Mouse (Mus musculus) lung, postnatal 0 days (tissue): Measurements from ENCODE around the gene Ftcd. TPM values are rescaled to one million over a fixed set of nuclear protein-coding genes. Genes with fewer than 3 reads are reported as not detected.

Experiments used
- ATAC-seq: fragments of 200-750 bp; cut with Nextera tagmentation; 2 replicates; pipeline ENCODE4 v1.8.0; 2017; ENCODE audit warnings: moderate library complexity
- DNase-seq: peaks from one replicate; pipeline ENCODE4 v3.0.0-alpha.2; 2016; ENCODE audit warnings: low spot score
- H3K27ac ChIP-seq: fragments of 300-500 bp; sonication (generic); 2 replicates; pipeline ENCODE4 v1.5.1; 2014; ENCODE audit warnings: antibody characterized with exemption, mild to moderate bottlenecking, low read length, mixed read lengths
- H3K27me3 ChIP-seq: fragments of 300-500 bp; sonication (generic); replicated peaks from 2 replicates; pipeline ENCODE4 v1.6.1; 2014; ENCODE audit warnings: low read length, mixed read lengths; ENCODE audit not compliant: insufficient read depth
- H3K36me3 ChIP-seq: fragments of 300-500 bp; sonication (generic); 2 replicates; pipeline ENCODE4 v1.6.1; 2014; ENCODE audit warnings: low read length, mixed read lengths; ENCODE audit not compliant: insufficient read depth
- H3K4me1 ChIP-seq: fragments of 300-500 bp; sonication (generic); 2 replicates; pipeline ENCODE4 v1.6.1; 2014; ENCODE audit warnings: antibody characterized with exemption, low read depth, low read length, mixed read lengths; ENCODE audit not compliant: insufficient read depth
- H3K4me2 ChIP-seq: fragments of 300-500 bp; sonication (generic); replicated peaks from 2 replicates; pipeline ENCODE4 v1.6.1; 2014; ENCODE audit warnings: low read depth, mild to moderate bottlenecking, low read length, moderate library complexity, mixed read lengths
- H3K4me3 ChIP-seq: fragments of 300-500 bp; sonication (generic); 2 replicates; pipeline ENCODE4 v1.5.1; 2014; ENCODE audit warnings: low read depth, low read length
- H3K9ac ChIP-seq: fragments of 300-500 bp; sonication (generic); replicated peaks from 2 replicates; pipeline ENCODE4 v1.6.1; 2014; ENCODE audit warnings: low read depth, mild to moderate bottlenecking
- H3K9me3 ChIP-seq: fragments of 300-500 bp; sonication (generic); 2 replicates; pipeline ENCODE4 v1.6.1; 2016; ENCODE audit warnings: low read length, mixed read lengths
- CTCF ChIP-seq: IDR thresholded peaks from 2 replicates; pipeline ENCODE4 v1.5.1; 2016; ENCODE audit warnings: antibody characterized with exemption, mild to moderate bottlenecking
- EP300 ChIP-seq: IDR thresholded peaks from 2 replicates; pipeline ENCODE4 v1.6.1; 2016; ENCODE audit warnings: antibody characterized with exemption, mild to moderate bottlenecking, control low read depth
- WGBS: fragments of 180-500 bp; shearing (Covaris S2); extraction: QIAGEN DNeasy Blood & Tissue Kit; methylation state at CpG from one replicate; pipeline ENCODE4 v1.1.7; 2014; 5-methylcytosine and 5-hydroxymethylcytosine counted together
- polyA plus RNA-seq: library from polyadenylated mRNA; unstranded; fragments of >200 nt; fragmentation: Nextera tagmentation; extraction: Ambion mirVana; gene quantifications from 2 replicates; pipeline ENCODE4 v1.2.1, GENCODE M21; 2015

Gene Ftcd
- 0.07 and 0.14 TPM in 2 replicates for polyA plus RNA-seq

DNA sequence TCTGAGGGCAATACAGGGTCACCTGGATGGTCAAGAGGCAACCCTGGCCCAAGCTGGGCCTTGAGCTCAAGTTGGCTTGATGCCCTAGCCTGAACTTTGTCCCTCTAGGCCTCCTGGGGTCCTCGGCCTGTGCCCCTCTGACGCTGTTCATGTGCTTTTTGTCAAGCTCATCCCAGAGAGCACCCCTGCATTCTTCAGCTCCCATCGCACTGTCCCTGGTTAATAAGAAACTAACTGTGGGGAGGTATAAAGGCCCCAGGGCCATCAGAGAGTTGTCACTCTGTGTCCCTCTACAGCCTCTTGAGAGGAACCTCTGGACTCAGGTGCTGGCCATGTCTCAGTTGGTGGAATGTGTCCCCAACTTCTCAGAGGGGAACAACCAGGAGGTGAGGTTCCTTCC is at the start of gene Ftcd:
TSS of gene Ftcd (plus strand) at position 275 of the 400 bp plus-strand sequence.
- H3K9ac ChIP-seq = no peak within 1 kb of the TSS
- whole genome bisulfite sequencing = 67% methylated on average over 3 of the region's 3 CpGs
- ATAC-seq = no peak

GRCm38 (mm10) chr10:76530922-76531321 is 44.5 kb upstream of the Ftcd start:
- Histone ChIP-seq H3K27ac (no peak overlapping the region), H3K27me3 (no peaks in the 10 kb centered on the region), H3K9me3 (no peaks in the 10 kb centered on the region), H3K4me1 (peaks cover 4% of the 10 kb centered on the region; the same call in 1 of the 2 replicates), H3K36me3 (no peaks in the 10 kb centered on the region), H3K4me2 (peak overlapping the region; percentile 76), H3K4me3 (peak overlapping the region; percentile 47), H3K9ac (no peak overlapping the region; the same call in 1 of the 2 replicates)
- no peak for ATAC-seq
- TF ChIP-seq EP300 (no peak), CTCF (no peak)
- 4% methylated on average over 11 of the region's 11 CpGs for WGBS
- no peak for DNase-seq

More for the DNA sequence above, at the start of gene Ftcd:
- Histone ChIP-seq H3K27ac (no peak within 1 kb of the TSS), H3K9me3 (no peaks in the 10 kb centered on the region), H3K4me2 (no peak within 1 kb of the TSS), H3K4me1 (no peaks in the 10 kb centered on the region), H3K4me3 (no peak within 1 kb of the TSS), H3K27me3 (no peaks in the 10 kb centered on the region), H3K36me3 (no peaks in the 10 kb centered on the region)
- no peak for TF ChIP-seq CTCF
- TF ChIP-seq EP300 = no peak
- no peak for DNase-seq

- Histone ChIP-seq H3K27ac (peak within 1 kb of the TSS; percentile 11; the same call in 1 of the 2 replicates), H3K9ac (peak within 1 kb of the TSS; percentile 45), H3K9me3 (no peaks in the 10 kb centered on the region), H3K4me3 (peak within 1 kb of the TSS; percentile 47), H3K4me1 (peaks cover 4% of the 10 kb centered on the region; the same call in 1 of the 2 replicates), H3K4me2 (peak within 1 kb of the TSS; percentile 76), H3K27me3 (no peaks in the 10 kb centered on the region), H3K36me3 (no peaks in the 10 kb centered on the region)
- ATAC-seq = peak; percentile 100
- 0% methylated on average over 32 of the region's 37 CpGs for WGBS
- peak; percentile 57 for TF ChIP-seq CTCF
- TF ChIP-seq EP300 = no peak
- DNase-seq = peak; percentile 97
These were observed 44.1 kb upstream of the Ftcd start, which contains the start of gene Lss for GRCm38 (mm10) chr10:76531375-76531774. Lss (plus strand) TSS chr10:76531588.

DNA sequence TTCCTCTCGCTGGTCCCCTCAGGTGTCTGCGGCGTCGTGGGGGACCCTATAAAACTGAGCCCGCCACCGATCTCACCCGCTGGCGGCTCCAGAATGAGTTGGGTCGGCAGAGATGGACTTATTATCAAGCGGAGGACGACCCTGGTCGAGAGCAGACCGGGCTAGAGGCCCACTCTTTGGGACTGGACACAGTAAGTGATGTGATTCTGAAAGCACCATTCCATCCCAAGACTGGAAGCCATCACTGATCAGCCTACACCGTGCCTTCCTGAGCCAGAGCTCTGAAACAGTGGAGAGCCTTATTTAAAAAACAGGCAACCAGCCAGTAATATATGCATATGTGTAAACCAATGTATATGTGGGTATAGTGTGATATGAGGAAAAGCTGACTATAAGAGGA is 43.6 kb upstream of the Ftcd start:
- Histone ChIP-seq H3K9me3 (no peaks in the 10 kb centered on the region), H3K4me2 (peak overlapping the region; percentile 76), H3K9ac (peak overlapping the region; percentile 45), H3K4me3 (peak overlapping the region; percentile 47), H3K27ac (peak overlapping the region; percentile 11; the same call in 1 of the 2 replicates), H3K36me3 (no peaks in the 10 kb centered on the region), H3K4me1 (peaks cover 4% of the 10 kb centered on the region; the same call in 1 of the 2 replicates), H3K27me3 (no peaks in the 10 kb centered on the region)
- ATAC-seq = no peak; the same call in 1 of the 2 replicates
- TF ChIP-seq EP300 (no peak), CTCF (no peak)
- WGBS = 3% methylated on average over 14 of the region's 14 CpGs
- DNase-seq = no peak

- Histone ChIP-seq H3K36me3 (no peaks in the 10 kb centered on the region), H3K9me3 (no peaks in the 10 kb centered on the region), H3K4me3 (no peak overlapping the region), H3K4me1 (peaks cover 4% of the 10 kb centered on the region; the same call in 1 of the 2 replicates), H3K9ac (no peak overlapping the region), H3K4me2 (no peak overlapping the region), H3K27ac (no peak overlapping the region), H3K27me3 (no peaks in the 10 kb centered on the region)
- ATAC-seq = no peak
- 92% methylated on average over 7 of the region's 7 CpGs for WGBS
- no peak for DNase-seq
- TF ChIP-seq CTCF (no peak), EP300 (no peak)
These were observed 39.9 kb upstream of the Ftcd start for GRCm38 (mm10) chr10:76535526-76535925.

DNA sequence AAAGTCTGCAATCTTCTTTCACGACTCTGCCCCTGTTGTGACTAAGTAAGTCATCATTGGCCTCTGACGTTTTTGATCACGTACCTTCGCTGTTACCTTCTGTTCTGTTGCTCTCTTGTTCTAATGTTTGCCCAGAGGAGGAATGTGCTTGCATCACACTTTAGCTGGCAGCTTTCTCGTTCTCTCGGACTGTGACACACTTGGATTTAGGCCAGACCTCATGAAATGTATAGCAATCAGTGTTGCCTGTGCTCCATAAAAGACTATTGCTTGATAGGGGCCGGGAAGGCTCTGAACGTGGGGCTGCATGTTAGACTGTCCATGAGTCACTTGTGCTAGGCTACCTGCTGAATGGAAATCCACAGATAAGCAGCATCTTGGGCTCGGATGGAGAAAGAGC is 37.8 kb upstream of the Ftcd start:
- Histone ChIP-seq H3K36me3 (0 out of 2 replicates have a peak, but pooled peaks cover 3% of the 10 kb centered on the region), H3K4me3 (no peak overlapping the region), H3K4me1 (no peaks in the 10 kb centered on the region), H3K27me3 (no peaks in the 10 kb centered on the region), H3K4me2 (0 out of 2 replicates have a peak overlapping the region, but pooled peaks have one; percentile 4), H3K9ac (no peak overlapping the region), H3K27ac (peak overlapping the region; percentile 88; the same call in 1 of the 2 replicates), H3K9me3 (no peaks in the 10 kb centered on the region)
- ATAC-seq = peak; percentile 89
- DNase-seq = peak; percentile 94
- WGBS = 44% methylated on average over 9 of the region's 9 CpGs
- peak; percentile 95 for TF ChIP-seq EP300
- TF ChIP-seq CTCF = no peak
